Mouse (Mus musculus): ENCODE data around the gene Atp10a. TPM values are rescaled to one million over a fixed set of nuclear protein-coding genes. Genes with fewer than 3 reads are reported as not detected.

The Atp10a gene
- 2.6 and 2.8 TPM in 2 replicates for polyA plus RNA-seq (2012; rRNA removed)

DNA sequence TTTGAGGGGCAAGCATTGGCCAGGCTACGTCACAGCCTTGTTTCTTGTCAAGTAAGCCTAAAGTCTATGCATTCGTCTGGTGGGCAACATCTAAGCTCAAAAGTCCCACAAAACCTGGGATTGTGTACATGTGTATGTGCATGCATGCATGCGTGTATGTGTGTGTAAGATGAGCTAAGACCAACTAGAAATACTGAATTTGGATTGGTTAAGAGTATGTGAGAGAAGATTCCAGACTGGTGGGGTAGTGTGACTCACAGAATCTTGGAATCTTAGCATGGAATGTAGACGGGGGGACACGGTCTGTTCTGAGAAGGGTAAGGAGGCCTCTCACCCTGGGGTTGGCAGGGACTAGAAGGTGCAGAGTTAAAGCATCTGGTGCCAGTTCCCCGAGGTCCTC lies at the start of gene Atp10a:
Gene Atp10a, plus strand, starts transcription at position 301 of the 400 bp plus-strand sequence.
- DNase-seq (ENCODE audit: low read depth): no peak
- TF ChIP-seq POLR2A (IDR thresholded peaks at IDR 0.05; ENCODE audit: borderline replicate concordance, extremely low read depth, insufficient read depth, insufficient read length, poor library complexity, severe bottlenecking): no peak
- no peak for TF ChIP-seq CTCF (IDR thresholded peaks at IDR 0.05; ENCODE audit: borderline replicate concordance, extremely low read depth, insufficient read depth, insufficient read length)

DNA sequence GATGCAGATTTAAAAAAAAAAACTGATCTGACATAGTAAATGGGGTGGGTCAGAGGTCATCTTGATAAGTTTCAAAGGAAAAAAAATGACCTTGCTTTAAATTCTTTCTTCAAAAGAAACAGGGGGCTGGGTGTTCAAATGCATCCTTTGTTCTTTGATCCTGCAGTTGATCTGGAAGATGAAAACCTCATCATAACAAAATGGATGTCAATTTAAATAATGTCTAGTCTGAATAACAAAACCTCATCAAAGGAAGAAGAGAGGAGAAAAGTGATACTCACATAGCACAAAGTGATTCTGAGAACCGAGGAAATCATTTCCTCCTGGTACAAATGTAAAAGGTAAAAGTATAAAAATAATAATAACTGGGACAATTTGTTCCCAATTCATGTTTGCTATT lies 37.9 kb upstream of the Atp10a start:
- TF ChIP-seq CTCF (IDR thresholded peaks at IDR 0.05; ENCODE audit: borderline replicate concordance, extremely low read depth, insufficient read depth, insufficient read length): no peak
- TF ChIP-seq POLR2A (IDR thresholded peaks at IDR 0.05; ENCODE audit: borderline replicate concordance, extremely low read depth, insufficient read depth, insufficient read length, poor library complexity, severe bottlenecking): no peak
- DNase-seq (ENCODE audit: low read depth): no peak

DNA sequence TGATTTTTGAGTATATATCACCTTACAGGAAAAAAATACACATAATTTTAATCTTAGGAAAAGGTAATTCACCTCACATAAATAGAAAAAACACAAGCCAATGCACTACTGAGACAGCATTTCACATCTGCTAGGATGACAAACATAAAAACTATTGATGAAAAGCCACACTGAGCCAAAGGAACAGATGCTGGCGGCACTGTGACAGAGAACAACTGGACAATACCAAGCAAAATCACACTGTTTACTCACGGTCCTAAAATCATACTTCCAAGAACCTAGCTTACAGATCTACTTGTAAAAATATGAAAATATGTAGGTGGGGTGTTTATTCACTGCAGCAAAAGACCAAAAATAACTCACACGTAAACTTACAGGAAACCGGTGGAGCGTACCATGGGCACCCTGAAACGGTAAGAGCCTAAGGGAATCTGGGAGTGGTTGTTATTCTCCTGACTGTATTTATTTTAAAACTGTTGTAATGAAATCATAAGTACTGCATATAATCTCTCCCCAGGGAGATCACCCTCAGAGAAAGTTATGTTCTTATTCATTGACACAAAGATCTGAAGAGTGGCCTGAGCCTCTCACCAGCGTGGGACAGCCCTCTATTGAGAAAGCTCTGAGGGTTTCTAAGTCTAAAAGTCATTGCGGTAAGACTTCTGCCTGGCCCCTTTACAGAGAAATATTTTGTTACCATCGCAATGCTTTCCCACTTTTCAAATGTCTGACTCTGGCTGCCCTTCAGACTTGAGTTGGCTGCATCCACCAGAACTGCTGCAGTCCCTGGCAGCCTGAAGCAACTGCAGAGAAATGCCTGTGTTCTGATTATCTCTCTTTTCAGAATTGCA lies 29.4 kb upstream of the Atp10a start:
- DNase-seq (ENCODE audit: low read depth): peak; percentile 11
- no peak for TF ChIP-seq CTCF (IDR thresholded peaks at IDR 0.05; ENCODE audit: borderline replicate concordance, extremely low read depth, insufficient read depth, insufficient read length)
- TF ChIP-seq POLR2A (IDR thresholded peaks at IDR 0.05; ENCODE audit: borderline replicate concordance, extremely low read depth, insufficient read depth, insufficient read length, poor library complexity, severe bottlenecking): no peak

DNA sequence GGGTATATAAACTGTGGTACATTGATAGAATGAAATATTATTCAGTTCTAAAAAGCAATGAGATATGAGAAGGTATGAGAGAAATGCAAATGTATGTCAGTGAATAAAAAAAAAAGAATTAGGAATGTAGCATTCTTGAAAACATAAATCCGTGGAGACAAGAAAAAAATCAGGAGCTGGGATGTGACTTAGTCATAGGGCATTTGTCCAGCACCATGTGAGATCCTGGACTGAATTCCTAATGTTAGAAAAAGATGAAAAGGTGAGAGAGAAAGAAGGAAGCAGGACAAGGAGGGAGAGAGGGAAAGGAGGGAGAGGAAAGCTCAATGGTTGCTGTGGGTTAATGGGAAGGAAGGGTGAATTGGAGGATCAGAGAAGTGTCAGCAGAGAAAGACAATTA lies 28.6 kb upstream of the Atp10a start:
- TF ChIP-seq POLR2A (IDR thresholded peaks at IDR 0.05; ENCODE audit: borderline replicate concordance, extremely low read depth, insufficient read depth, insufficient read length, poor library complexity, severe bottlenecking) (no peak), CTCF (IDR thresholded peaks at IDR 0.05; ENCODE audit: borderline replicate concordance, extremely low read depth, insufficient read depth, insufficient read length) (no peak)
- no peak for DNase-seq (ENCODE audit: low read depth)

DNA sequence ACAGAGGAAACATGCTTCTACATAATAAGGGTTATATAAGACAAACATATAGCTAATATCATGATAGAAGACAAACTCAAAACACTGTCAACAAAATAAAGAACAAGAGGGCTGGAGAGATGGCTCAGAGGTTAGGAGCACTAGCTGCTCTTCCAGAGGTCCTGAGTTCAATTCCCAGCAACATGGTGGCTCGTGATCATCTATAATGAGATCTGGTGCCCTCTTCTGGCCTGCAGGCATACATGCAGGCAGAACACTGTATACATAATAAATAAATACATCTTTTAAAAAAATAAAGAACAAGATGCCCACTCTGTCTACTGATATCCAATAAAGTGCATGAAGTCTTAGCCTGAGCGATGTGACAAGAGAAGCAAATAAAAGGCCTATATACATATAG lies 26.7 kb upstream of the Atp10a start:
- DNase-seq (ENCODE audit: low read depth): no peak
- TF ChIP-seq CTCF (IDR thresholded peaks at IDR 0.05; ENCODE audit: borderline replicate concordance, extremely low read depth, insufficient read depth, insufficient read length) (no peak), POLR2A (IDR thresholded peaks at IDR 0.05; ENCODE audit: borderline replicate concordance, extremely low read depth, insufficient read depth, insufficient read length, poor library complexity, severe bottlenecking) (no peak)

DNA sequence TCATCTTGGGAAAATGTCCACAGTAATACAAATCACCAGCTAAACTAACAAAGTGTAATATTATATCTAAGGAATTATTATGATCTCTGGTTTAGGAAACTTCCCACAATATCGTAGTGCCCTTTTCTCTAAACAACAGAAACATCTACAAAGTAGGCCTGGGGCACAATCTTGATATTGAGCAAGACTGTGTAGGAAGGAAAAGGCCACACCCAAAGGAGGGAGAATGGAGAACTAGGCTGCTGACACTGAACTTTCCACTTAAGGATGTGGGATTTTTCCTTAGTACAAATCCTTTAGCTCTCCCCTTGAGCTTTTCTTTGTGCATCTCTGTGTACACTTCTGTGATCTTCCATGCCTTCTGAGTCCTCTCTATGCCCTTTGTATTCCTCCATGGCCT lies 22.3 kb upstream of the Atp10a start:
- TF ChIP-seq CTCF (IDR thresholded peaks at IDR 0.05; ENCODE audit: borderline replicate concordance, extremely low read depth, insufficient read depth, insufficient read length) (no peak), POLR2A (IDR thresholded peaks at IDR 0.05; ENCODE audit: borderline replicate concordance, extremely low read depth, insufficient read depth, insufficient read length, poor library complexity, severe bottlenecking) (no peak)
- no peak for DNase-seq (ENCODE audit: low read depth)

DNA sequence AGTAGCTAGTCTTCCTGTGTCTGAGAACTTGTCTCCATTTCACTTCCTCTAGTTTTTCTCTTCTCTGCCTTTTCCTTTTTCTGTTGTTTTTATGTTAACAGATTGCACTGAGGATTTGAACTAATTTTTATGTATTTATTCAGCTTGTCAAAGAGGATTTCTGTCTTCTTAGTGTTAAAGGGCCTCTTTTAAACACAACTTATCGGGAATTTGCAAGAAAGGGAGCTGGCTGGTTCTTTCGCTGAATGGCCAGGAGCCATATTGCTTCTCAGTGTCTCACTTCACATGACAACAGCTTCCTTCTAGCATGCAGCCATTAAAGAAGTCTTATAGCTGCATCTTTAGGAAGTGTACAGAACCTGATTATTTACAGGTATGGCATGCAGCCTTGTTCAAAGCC lies 16.3 kb upstream of the Atp10a start:
- TF ChIP-seq POLR2A (IDR thresholded peaks at IDR 0.05; ENCODE audit: borderline replicate concordance, extremely low read depth, insufficient read depth, insufficient read length, poor library complexity, severe bottlenecking) (no peak), CTCF (IDR thresholded peaks at IDR 0.05; ENCODE audit: borderline replicate concordance, extremely low read depth, insufficient read depth, insufficient read length) (no peak)
- DNase-seq (ENCODE audit: low read depth): peak; percentile 15

DNA sequence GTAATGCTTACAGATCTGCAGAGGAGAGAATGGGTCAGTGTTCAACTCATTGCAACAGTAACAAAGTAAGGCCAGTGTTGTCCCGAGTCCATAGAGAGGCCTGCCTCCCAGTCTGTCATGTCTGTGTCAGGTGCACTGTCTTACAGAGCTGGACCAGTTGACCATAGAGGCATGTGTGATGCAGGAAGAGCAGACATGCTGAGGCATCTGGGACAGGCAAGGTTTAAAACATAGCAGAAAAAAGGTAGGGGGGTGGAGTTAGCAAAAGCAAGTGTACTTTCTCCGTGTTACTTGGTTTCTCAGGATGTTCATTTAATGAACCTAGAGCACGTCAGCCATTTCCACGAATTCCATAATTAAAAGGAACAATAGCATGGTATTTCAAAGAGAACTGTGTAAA lies 15.5 kb upstream of the Atp10a start:
- no peak for DNase-seq (ENCODE audit: low read depth)
- TF ChIP-seq POLR2A (IDR thresholded peaks at IDR 0.05; ENCODE audit: borderline replicate concordance, extremely low read depth, insufficient read depth, insufficient read length, poor library complexity, severe bottlenecking) (no peak), CTCF (IDR thresholded peaks at IDR 0.05; ENCODE audit: borderline replicate concordance, extremely low read depth, insufficient read depth, insufficient read length) (no peak)

DNA sequence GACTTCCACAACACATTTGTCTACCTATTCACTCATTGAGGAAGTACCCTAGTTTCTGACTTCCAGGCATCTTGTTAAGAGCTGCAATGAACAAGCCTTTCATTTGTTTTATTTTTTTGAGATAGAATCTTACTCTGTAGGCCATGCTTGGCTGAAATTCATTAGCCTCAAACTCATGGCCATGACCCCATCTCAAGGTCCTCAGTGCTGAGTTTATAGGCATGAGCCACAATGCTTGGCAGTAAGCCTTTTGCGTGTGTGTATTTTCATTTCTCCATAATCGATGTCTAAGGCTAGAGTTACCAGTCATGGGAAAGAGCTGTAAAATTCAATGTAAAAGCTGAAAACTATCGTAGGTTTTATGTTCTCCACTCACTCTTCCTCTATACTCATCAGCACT lies 14.1 kb upstream of the Atp10a start:
- DNase-seq (ENCODE audit: low read depth): no peak
- TF ChIP-seq POLR2A (IDR thresholded peaks at IDR 0.05; ENCODE audit: borderline replicate concordance, extremely low read depth, insufficient read depth, insufficient read length, poor library complexity, severe bottlenecking) (no peak), CTCF (IDR thresholded peaks at IDR 0.05; ENCODE audit: borderline replicate concordance, extremely low read depth, insufficient read depth, insufficient read length) (no peak)

DNA sequence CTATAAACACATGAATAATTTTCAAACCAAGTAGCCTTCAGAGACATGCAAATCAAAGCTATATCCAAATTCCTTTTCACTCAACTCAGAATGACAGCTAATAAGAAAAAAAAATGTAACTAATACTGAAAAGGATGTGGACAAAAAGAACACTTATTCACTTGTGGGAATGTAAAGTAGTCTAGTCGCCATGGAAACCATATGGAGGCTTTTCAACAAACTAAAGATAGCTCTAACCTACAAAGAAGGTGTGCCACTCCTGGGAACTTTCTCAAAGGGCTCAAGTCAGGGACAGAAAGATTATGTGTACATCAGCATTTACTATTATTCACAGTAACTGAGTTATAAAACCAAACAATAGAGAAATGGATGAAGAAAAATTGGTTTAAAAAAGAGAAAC lies 8.6 kb upstream of the Atp10a start:
- TF ChIP-seq CTCF (IDR thresholded peaks at IDR 0.05; ENCODE audit: borderline replicate concordance, extremely low read depth, insufficient read depth, insufficient read length): no peak
- peak; percentile 40 for DNase-seq (ENCODE audit: low read depth)

DNA sequence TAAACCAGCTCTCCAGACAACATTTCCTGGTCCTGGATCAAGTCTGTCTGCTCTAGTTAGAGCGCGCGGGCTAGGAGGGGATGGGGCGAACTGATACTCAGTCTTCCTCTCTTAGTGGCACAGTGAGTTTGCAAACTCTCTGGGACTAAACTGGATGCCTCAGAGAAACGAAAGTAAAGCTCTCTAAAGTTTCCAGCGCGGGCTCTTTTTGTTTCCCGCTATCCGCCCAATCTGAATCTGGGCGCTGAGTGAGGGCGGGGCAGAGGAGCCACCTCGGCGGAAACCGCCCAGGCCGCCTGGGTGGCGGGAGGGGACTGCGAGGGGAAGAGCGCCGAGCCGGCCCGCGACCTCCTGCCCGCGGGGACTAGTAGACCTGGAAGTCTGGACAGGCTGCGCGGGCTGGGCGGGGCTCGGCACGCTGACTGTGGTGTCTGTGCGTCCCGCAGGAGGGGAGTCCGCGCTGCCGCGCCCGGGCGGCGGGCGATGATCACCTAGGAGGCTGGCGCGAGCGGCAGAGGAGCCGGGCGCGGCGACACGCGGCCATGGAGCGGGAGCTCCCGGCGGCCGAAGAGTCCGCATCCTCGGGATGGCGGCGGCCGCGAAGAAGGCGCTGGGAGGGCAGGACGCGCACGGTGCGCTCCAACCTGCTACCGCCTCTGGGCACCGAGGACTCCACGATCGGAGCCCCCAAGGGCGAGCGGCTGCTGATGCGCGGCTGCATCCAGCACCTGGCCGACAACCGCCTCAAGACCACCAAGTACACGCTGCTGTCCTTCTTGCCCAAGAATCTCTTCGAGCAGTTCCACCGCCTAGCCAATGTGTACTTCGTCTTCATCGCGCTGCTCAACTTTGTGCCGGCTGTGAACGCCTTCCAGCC lies 2.2 kb downstream of the Atp10a start:
- TF ChIP-seq POLR2A (IDR thresholded peaks at IDR 0.05; ENCODE audit: borderline replicate concordance, extremely low read depth, insufficient read depth, insufficient read length, poor library complexity, severe bottlenecking) (0 out of 2 replicates have a peak, but pooled peaks have one; percentile 19), CTCF (IDR thresholded peaks at IDR 0.05; ENCODE audit: borderline replicate concordance, extremely low read depth, insufficient read depth, insufficient read length) (no peak)

More for the DNA sequence above, 2.2 kb downstream of the Atp10a start:
- peak; percentile 79 for DNase-seq (ENCODE audit: low read depth)

Measured in brain, embryonic 14.5 days (tissue).